Mouse (Mus musculus): Measurements from ENCODE around the gene Cptp. TPM values are rescaled to one million over a fixed set of nuclear protein-coding genes. Genes with fewer than 3 reads are reported as not detected.

Cptp gene
- total RNA-seq (2021), result 18.4 and 21.6 TPM in 2 replicates
- long read RNA-seq, experiment 1, transcript Cptp-201 (3 exons, 2,662 nt), result major isoform, 25 of 31 reads
- long read RNA-seq, experiment 1, partial matches to known transcripts, result 4 of 31 reads
- long read RNA-seq, experiment 1, other reads (novel, unspliced or antisense), result 1 of 31 reads
- long read RNA-seq, experiment 2, transcript Cptp-201 (3 exons, 2,662 nt), result major isoform, 11 of 14 reads
- long read RNA-seq, experiment 2, partial matches to known transcripts, result 1 of 14 reads
- long read RNA-seq, experiment 2, other reads (novel, unspliced or antisense), result 2 of 14 reads

GRCm38 (mm10) chr4:155869317-155870033 lies at the start of gene Cptp, which contains the start of gene Ints11:
Gene Cptp (minus strand): TSS chr4:155869440.
Gene Ints11 (plus strand): TSS chr4:155869546.
- DNase-seq, result peak; percentile 99

DNA sequence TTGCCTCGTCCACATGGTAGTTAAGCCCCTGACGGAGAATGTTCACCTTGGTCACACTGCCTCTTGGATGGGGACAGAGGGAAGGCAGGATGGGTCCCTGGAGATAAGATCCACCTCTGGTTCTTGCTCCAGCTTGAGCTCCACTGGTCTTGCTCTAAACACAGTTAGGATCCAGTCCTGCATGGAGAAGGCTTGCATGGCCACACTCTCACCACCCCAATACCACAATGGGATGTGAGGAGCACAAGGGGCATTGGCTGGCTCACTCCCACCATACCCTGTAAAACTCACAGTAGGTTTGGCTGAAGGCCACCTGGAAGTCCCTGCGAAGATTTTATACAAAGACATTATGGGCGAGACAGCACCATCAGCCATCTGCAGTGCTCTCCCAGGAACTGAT lies 39.5 kb upstream of the Cptp start:
- no peak for DNase-seq

- no peak for DNase-seq
These were observed 39.0 kb upstream of the Cptp start for GRCm38 (mm10) chr4:155908281-155908680.

DNA sequence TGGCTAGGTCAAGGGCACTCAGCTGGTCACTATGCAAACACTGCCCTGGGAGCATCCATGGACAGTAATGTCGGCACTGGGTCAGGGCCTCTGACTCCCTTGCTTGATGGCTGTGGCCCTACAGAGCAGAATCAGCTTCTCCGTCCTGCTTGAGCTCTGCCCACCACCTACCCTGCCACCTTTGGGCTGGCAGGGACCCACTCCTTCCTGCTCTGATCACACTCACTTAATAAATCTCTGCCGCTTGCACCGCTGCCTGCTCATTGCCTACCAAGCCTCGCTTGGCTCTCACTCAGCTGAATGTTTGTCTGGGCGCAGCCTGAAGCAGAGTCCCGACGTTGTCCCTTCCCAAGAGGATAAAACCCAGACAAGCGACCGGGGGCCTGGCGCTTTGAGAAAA lies 37.8 kb upstream of the Cptp start:
- DNase-seq, result peak; percentile 18

GRCm38 (mm10) chr4:155906125-155906524 lies 36.9 kb upstream of the Cptp start:
- no peak for DNase-seq

DNA sequence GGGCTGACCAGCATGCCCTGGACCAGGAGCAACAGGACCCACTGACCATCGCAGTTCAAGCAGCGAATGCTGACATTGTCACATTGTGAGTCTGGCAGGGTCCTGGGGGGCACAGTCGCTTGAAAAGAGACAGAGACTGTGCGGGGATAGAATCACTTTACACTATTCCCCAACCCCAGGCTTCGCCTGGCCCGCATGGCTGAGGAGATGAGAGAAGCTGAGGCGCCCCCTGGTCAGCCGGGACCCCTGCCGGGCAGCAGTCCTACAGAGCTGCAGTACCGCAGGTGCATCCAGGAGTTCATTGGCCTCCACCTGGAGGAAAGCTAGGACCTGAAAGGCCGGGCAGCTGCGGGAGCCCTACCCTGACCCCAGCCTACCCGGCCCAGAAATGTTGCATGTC lies 36.4 kb upstream of the Cptp start:
- DNase-seq, result no peak

GRCm38 (mm10) chr4:155904318-155905102 lies 35.3 kb upstream of the Cptp start:
- DNase-seq, result peak; percentile 58

GRCm38 (mm10) chr4:155903246-155903645 lies 34.0 kb upstream of the Cptp start:
- DNase-seq, result peak; percentile 1

- peak; percentile 54 for DNase-seq
These were observed 32.0 kb upstream of the Cptp start for GRCm38 (mm10) chr4:155901205-155901604.

GRCm38 (mm10) chr4:155899355-155899754 lies 30.1 kb upstream of the Cptp start:
- no peak for DNase-seq

DNA sequence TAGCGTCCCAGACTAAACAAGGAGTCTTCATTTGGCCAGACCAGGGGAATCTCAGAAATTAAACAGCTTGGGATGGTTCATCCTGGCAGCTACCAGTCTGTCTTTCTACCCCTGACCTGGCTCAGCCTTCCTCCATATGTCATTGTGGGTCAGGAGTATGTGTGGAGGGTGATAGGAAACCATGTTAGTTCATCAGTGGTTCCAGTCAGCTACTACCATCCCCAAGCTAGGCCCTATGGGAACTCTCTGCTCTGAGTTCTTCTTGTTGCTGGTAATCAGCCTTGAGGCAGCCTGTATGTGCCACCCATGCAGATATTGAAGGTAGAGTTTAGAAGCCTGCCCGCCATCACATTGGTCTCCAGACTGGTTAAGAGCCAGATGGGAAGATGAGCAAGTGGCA lies 29.1 kb upstream of the Cptp start:
- no peak for DNase-seq

DNA sequence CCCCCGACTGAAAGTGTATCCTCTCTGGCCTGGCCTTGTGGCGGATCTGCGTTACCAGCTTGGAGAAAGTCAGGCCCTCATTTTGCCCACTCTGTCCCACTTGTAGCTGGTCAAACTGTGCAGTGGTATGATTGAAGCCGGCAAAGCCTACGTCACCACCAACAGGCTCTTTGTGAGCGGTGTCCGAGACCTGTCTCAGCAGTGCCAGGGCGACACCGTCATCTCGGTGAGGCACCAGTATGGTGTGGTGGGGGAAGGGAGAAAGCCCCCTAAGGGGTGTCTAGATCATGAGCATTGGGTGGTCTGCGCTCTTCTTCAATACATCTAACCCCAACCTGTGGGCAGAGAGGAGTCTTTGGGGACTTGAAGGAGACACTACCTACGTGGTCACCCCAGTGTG lies 27.2 kb upstream of the Cptp start:
- DNase-seq, result no peak

- no peak for DNase-seq
These were observed 26.6 kb upstream of the Cptp start for GRCm38 (mm10) chr4:155895826-155896225.

GRCm38 (mm10) chr4:155895216-155895615 lies 26.0 kb upstream of the Cptp start:
- peak; percentile 77 for DNase-seq

- DNase-seq, result peak; percentile 82
These were observed 25.2 kb upstream of the Cptp start for GRCm38 (mm10) chr4:155894311-155894881.

- no peak for DNase-seq
These were observed 24.0 kb upstream of the Cptp start for GRCm38 (mm10) chr4:155893212-155893690.

GRCm38 (mm10) chr4:155892438-155893211 lies 23.4 kb upstream of the Cptp start:
- peak; percentile 79 for DNase-seq

DNA sequence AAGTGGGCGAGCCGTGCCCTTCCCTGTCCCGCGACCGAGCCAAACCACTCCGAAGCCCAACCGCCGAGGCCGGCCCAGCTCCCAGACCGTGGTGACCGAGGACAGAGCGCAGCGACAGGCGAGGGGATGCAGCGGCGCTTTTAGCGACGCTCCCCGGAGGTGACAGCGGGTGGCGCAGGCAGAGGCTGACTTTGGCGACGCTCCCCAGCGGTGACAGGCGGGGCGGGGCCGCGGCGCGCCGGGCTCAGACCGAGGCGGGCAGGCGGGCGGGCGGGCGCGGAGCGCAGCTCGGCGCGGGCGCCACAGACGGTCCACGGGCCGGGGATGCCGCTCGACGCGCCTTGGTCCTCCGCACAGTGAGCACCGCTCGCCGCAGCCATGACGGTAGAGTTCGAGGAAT lies 22.8 kb upstream of the Cptp start:
- DNase-seq, result peak; percentile 93

DNA sequence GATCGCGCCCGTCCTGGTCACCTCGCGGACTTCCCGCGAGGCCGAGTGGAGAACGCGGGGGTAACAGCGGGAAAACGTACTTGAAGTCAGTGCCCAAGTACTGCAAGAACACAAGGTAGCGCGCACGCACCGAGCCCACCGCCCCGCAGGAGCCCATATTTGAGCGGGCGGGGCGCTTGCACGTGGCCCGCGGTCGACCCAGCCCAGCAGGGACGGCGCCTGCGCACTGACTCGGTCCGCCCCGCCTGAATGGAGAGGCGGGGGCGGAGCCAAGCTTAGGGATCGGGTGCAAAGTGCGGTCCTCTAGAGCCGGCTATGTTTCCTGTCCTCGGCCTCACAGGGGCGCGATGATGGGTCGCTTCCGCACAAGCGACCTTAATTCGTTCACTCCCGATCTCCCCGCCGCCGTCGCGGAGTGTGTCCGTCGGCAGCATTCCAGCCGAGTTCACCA lies 22.3 kb upstream of the Cptp start, which contains the start of the genes Pusl1 and Acap3:
Gene Pusl1 (minus strand): TSS at position 231 of the 451 bp plus-strand sequence.
Gene Acap3 (plus strand): TSS at position 272 of the 451 bp plus-strand sequence.
- peak; percentile 98 for DNase-seq

- DNase-seq, result no peak
These were observed 21.8 kb upstream of the Cptp start for GRCm38 (mm10) chr4:155891011-155891471.

- no peak for DNase-seq
These were observed 20.1 kb upstream of the Cptp start for GRCm38 (mm10) chr4:155889316-155889715.

Data from adrenal gland, postnatal 14 days (tissue).